ENCODE assay signal across 29 mouse cellular contexts in the genomic region with DNA sequence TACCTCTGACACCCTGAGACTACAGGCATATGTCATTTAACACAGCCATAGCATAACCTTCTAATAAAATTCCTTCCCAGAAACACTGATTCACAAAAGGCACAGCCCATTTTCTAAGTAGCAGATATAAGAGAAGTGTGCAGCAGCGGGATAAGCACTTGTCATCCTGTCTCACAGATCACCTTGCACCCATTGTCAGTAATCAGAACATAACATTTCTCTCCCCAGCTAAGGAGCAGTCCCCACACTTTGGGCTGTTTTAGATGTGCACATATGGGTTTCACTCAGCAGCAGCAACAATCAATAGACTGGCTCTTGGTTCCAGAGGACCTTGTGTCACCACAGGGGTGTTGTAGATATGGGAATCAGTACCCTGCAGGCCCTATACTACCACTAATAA. TPM values are rescaled to one million over a fixed set of nuclear protein-coding genes. Genes with fewer than 3 reads are reported as not detected.
DNase-seq lines count a peak whose midpoint lies in the region; ATAC-seq and TF ChIP-seq lines count a peak whose summit lies in the region.
"Had no signal": no experiment of that assay in that cellular context is flagged by ENCODE, and none has a peak within 500 bp of the region (broad histone marks: within the 10 kb centered on the region; RNA-seq: fewer than 3 reads in every experiment).

No protein-coding gene starts in this region.

- no peak for DNase-seq in liver, postnatal 0 days
- DNase-seq in MEL (ENCODE audit: low read depth, low spot score) = peak; percentile 50
- peak; percentile 6 for DNase-seq in c-Kit-positive CD71-positive TER-119-negative erythroid progenitor cells, embryonic 14.5 days (ENCODE audit: low read depth)
- DNase-seq in liver, embryonic 13.5 days = peak; percentile 1
- DNase-seq in right cerebral cortex, adult 2 months (ENCODE audit: low spot score in 2 of 2) = no peak
- DNase-seq in kidney, adult 8-10 months = no peak
- no peak for DNase-seq in heart, postnatal 10 days
- DNase-seq: adrenal gland, adult 8-10 months; adrenal gland, postnatal 14 days; cerebellum, adult 11 months; cerebellum, adult 18-20 months; cerebellum, adult 8-10 months; cerebellum, adult 9-11 months; cerebellum, postnatal 14 days; cerebellum, postnatal 36 days; embryo, embryonic 11 days had no signal

- WGBS in liver, embryonic 12.5 days (ENCODE audit: insufficient replicate concordance) = 71% methylated on average over 1 of the region's 1 CpGs
- WGBS in liver, postnatal 0 days (ENCODE audit: insufficient replicate concordance) = 59% methylated on average over 1 of the region's 1 CpGs
- WGBS in liver, embryonic 13.5 days (ENCODE audit: insufficient replicate concordance) = 47% methylated on average over 1 of the region's 1 CpGs

- H3K36me3 ChIP-seq in liver, embryonic 12.5 days = no peaks in the 10 kb centered on the region
- no peaks in the 10 kb centered on the region for H3K36me3 ChIP-seq in liver, postnatal 0 days (replicated peaks; ENCODE audit: insufficient read depth, low read length)
- peaks cover 0 to 22% of the 10 kb centered on the region in 2 experiments; a peak in 3 of 4 replicates for H3K36me3 ChIP-seq in MEL (ENCODE audit: control insufficient read depth in 1 of 2, insufficient read depth in 2 of 2, low read length in 2 of 2)
- H3K36me3 ChIP-seq in liver, embryonic 13.5 days = no peaks in the 10 kb centered on the region
- H3K36me3 ChIP-seq: embryonic facial prominence, embryonic 13.5 days; embryonic facial prominence, embryonic 15.5 days; forebrain, embryonic 10.5 days; forebrain, embryonic 12.5 days had no signal

- H3K4me3 ChIP-seq in liver, embryonic 12.5 days = no peak overlapping the region
- no peak overlapping the region for H3K4me3 ChIP-seq in liver, postnatal 0 days (ENCODE audit: low read depth, low read length)
- H3K4me3 ChIP-seq in MEL (ENCODE audit: control insufficient read depth in 1 of 2, insufficient read depth in 1 of 2, low read depth in 2 of 2, low read length in 2 of 2) = no peak overlapping the region
- no peak overlapping the region for H3K4me3 ChIP-seq in liver, embryonic 13.5 days (replicated peaks)
- H3K4me3 ChIP-seq: embryonic facial prominence, embryonic 13.5 days; embryonic facial prominence, embryonic 15.5 days; erythroblast, embryonic 14.5 days; forebrain, embryonic 10.5 days; forebrain, embryonic 12.5 days had no signal

- no peak for TF ChIP-seq POLR2A in MEL (IDR thresholded peaks at IDR 0.05; ENCODE audit: control insufficient read depth in 1 of 2, insufficient read depth in 1 of 2, low read depth in 1 of 2, low read length in 2 of 2, poor library complexity in 1 of 2)

- H3K79me2 ChIP-seq in MEL (ENCODE audit: control insufficient read depth, insufficient read depth, low read length, poor library complexity) = no peaks in the 10 kb centered on the region

- H3K4me1 ChIP-seq in liver, embryonic 12.5 days = no peaks in the 10 kb centered on the region
- H3K4me1 ChIP-seq in liver, postnatal 0 days (ENCODE audit: insufficient read depth) = no peaks in the 10 kb centered on the region
- H3K4me1 ChIP-seq in MEL (ENCODE audit: control insufficient read depth in 1 of 2, insufficient read depth in 2 of 2, low read length in 2 of 2) = peaks cover 0 to 10% of the 10 kb centered on the region in 2 experiments; a peak in 2 of 4 replicates
- no peaks in the 10 kb centered on the region for H3K4me1 ChIP-seq in liver, embryonic 13.5 days (replicated peaks)
- H3K4me1 ChIP-seq: embryonic facial prominence, embryonic 13.5 days; embryonic facial prominence, embryonic 15.5 days; forebrain, embryonic 10.5 days; forebrain, embryonic 12.5 days had no signal

- no peaks in the 10 kb centered on the region for H3K9me3 ChIP-seq in liver, embryonic 12.5 days (replicated peaks)
- H3K9me3 ChIP-seq in liver, postnatal 0 days (ENCODE audit: low read length) = no peaks in the 10 kb centered on the region
- no peaks in the 10 kb centered on the region for H3K9me3 ChIP-seq in MEL (replicated peaks; ENCODE audit: insufficient read depth, low read length)
- H3K9me3 ChIP-seq in liver, embryonic 13.5 days (replicated peaks) = no peaks in the 10 kb centered on the region
- H3K9me3 ChIP-seq: embryonic facial prominence, embryonic 13.5 days; embryonic facial prominence, embryonic 15.5 days; forebrain, embryonic 10.5 days; forebrain, embryonic 12.5 days; G1E had no signal

- no peak overlapping the region for H3K27ac ChIP-seq in liver, embryonic 12.5 days
- H3K27ac ChIP-seq in liver, postnatal 0 days (ENCODE audit: low read depth) = no peak overlapping the region
- H3K27ac ChIP-seq in MEL (ENCODE audit: control insufficient read depth, low read depth, low read length) = no peak overlapping the region
- H3K27ac ChIP-seq in liver, embryonic 13.5 days = no peak overlapping the region
- H3K27ac ChIP-seq: embryonic facial prominence, embryonic 13.5 days; embryonic facial prominence, embryonic 15.5 days; forebrain, embryonic 10.5 days; forebrain, embryonic 12.5 days had no signal

- no peak for TF ChIP-seq CTCF in liver, postnatal 0 days (IDR thresholded peaks at IDR 0.05; ENCODE audit: low read depth)
- TF ChIP-seq CTCF in MEL (IDR thresholded peaks at IDR 0.05 in 2 of 3, conservative IDR thresholded peaks at IDR 0.05 in 1 of 3; ENCODE audit: control insufficient read depth in 1 of 3, insufficient read depth in 1 of 3, low read depth in 2 of 3, low read length in 3 of 3, poor library complexity in 1 of 3, severe bottlenecking in 1 of 3) = no peak

- no peak for TF ChIP-seq RAD21 in MEL (IDR thresholded peaks at IDR 0.05; ENCODE audit: low read depth, low read length)

- intact Hi-C loops in heart, postnatal 10 days (cut with DNase I) = no loop called here

- no peak for TF ChIP-seq EP300 in liver, postnatal 0 days (IDR thresholded peaks at IDR 0.05; ENCODE audit: low read depth)
- TF ChIP-seq EP300 in MEL (IDR thresholded peaks at IDR 0.05; ENCODE audit: low read depth in 1 of 2, low read length in 2 of 2) = peak in 1 of 2 experiments; percentile 36; a peak in 1 of 4 replicates

- ATAC-seq in liver, embryonic 12.5 days = peak; percentile 81
- no peak for ATAC-seq in liver, postnatal 0 days
- peak; percentile 57; the same call in 1 of the 2 replicates for ATAC-seq in liver, embryonic 13.5 days (ENCODE audit: low read depth)
- ATAC-seq: activated CD4-positive, CD25-positive, alpha-beta regulatory T cell, adult 4 months; CD4-positive, CD25-positive, alpha-beta regulatory T cell, adult 4 months; forebrain, embryonic 14.5 days; forebrain, embryonic 16.5 days; Patski had no signal

- H3K9ac ChIP-seq in liver, embryonic 12.5 days = no peak overlapping the region
- H3K9ac ChIP-seq in liver, postnatal 0 days (replicated peaks) = no peak overlapping the region
- no peak overlapping the region for H3K9ac ChIP-seq in MEL (ENCODE audit: control insufficient read depth, low read depth, low read length, poor library complexity, severe bottlenecking)
- no peak overlapping the region for H3K9ac ChIP-seq in liver, embryonic 13.5 days
- H3K9ac ChIP-seq: embryonic facial prominence, embryonic 13.5 days; embryonic facial prominence, embryonic 15.5 days; forebrain, embryonic 12.5 days had no signal

- no peaks in the 10 kb centered on the region for H3K27me3 ChIP-seq in liver, embryonic 12.5 days (replicated peaks)
- H3K27me3 ChIP-seq in liver, postnatal 0 days (ENCODE audit: insufficient read depth, low read length) = no peaks in the 10 kb centered on the region
- H3K27me3 ChIP-seq in MEL (ENCODE audit: control insufficient read depth in 1 of 2, insufficient read depth in 2 of 2, low read length in 2 of 2) = no peaks in the 10 kb centered on the region
- no peaks in the 10 kb centered on the region for H3K27me3 ChIP-seq in liver, embryonic 13.5 days
- H3K27me3 ChIP-seq: CH12.LX; embryonic facial prominence, embryonic 13.5 days; embryonic facial prominence, embryonic 15.5 days; forebrain, embryonic 12.5 days had no signal

- no peak overlapping the region for H3K4me2 ChIP-seq in liver, embryonic 12.5 days
- H3K4me2 ChIP-seq in liver, postnatal 0 days (ENCODE audit: low read depth, low read length) = no peak overlapping the region
- no peak overlapping the region for H3K4me2 ChIP-seq in liver, embryonic 13.5 days
- H3K4me2 ChIP-seq: embryonic facial prominence, embryonic 13.5 days; embryonic facial prominence, embryonic 15.5 days; forebrain, embryonic 12.5 days had no signal

TF ChIP-seq in MEL, 35 proteins besides CTCF, POLR2A, EP300 and RAD21:
- peak; percentile 58 for TF ChIP-seq TAL1 (IDR thresholded peaks at IDR 0.05; ENCODE audit: low read length)
- no peak for TF ChIP-seq CHD2 (IDR thresholded peaks at IDR 0.05; ENCODE audit: low read length)

RNA-seq across cellular contexts. Expression of gene Mtm1, which starts 45.9 kb away (rescaled TPM):
- polyA plus RNA-seq in liver, embryonic 12.5 days (2016; fragmentation: Nextera tagmentation; extraction: Ambion mirVana) = 3.7 and 3.9 TPM in 2 replicates
- polyA plus RNA-seq in liver, postnatal 0 days (2015; fragmentation: Nextera tagmentation; extraction: Ambion mirVana) = 6.0 and 6.8 TPM in 2 replicates
- 2.2 and 3.5 TPM in 2 replicates for total RNA-seq in MEL (2012; rRNA removed)
- 1 to 10 TPM in 1 of 2 experiments, not detected in 1; 4.0 TPM for polyA plus RNA-seq in MEL (2012; ENCODE audit: insufficient read depth in 1 of 2, insufficient read length in 2 of 2, low read depth in 1 of 2, low replicate concordance in 2 of 2, missing spikeins in 1 of 2)
- polyA plus RNA-seq in liver, embryonic 13.5 days (2015; fragmentation: Nextera tagmentation; extraction: Ambion mirVana) = 3.0 and 4.4 TPM in 2 replicates
- total RNA-seq in heart, postnatal 10 days (2021) = 10 to 100 TPM; 18.4 to 20.1 TPM
- polyA plus RNA-seq: erythroblast, embryonic 14.5 days had no signal

Comparison
In these comparisons a context has a peak if more than half of its experiments do, and no peak if none do; other contexts are left out.
1. DNase-seq: peak in MEL (single experiment), c-Kit-positive CD71-positive TER-119-negative erythroid progenitor cells, embryonic 14.5 days (single experiment) and liver, embryonic 13.5 days (single experiment); none in liver, postnatal 0 days (single experiment), right cerebral cortex, adult 2 months (0 of 2), kidney, adult 8-10 months (0 of 2) and heart, postnatal 10 days (0 of 2).